Mouse (Mus musculus) heart, adult 8-10 months (tissue): ENCODE results near the gene Dda1. TPM values are rescaled to one million over a fixed set of nuclear protein-coding genes. Genes with fewer than 3 reads are reported as not detected.
"Not testable (repeated sequence)": the region's sequence is repeated elsewhere in the genome, so short reads cannot be mapped to it uniquely, and the experiment has no call there.

Source experiments
- DNase-seq: peaks from one replicate; pipeline ENCODE4 v3.0.0; 2022; ENCODE audit warnings: low spot score
- total RNA-seq, 4 experiments: library from RNA; stranded (reverse); gene quantifications; 2 replicates each; pipeline ENCODE4 v1.2.4; 2022

The Dda1 gene
- 10 to 100 TPM; 31.0 to 37.7 (median 33.8) TPM for total RNA-seq

- DNase-seq, result peak; percentile 98
Measured at GRCm38 (mm10) chr8:71468916-71469315, at the start of gene Dda1. Gene Dda1 (plus strand): TSS chr8:71469199.

GRCm38 (mm10) chr8:71422121-71422520, 46.9 kb upstream of the Dda1 start:
- DNase-seq, result no peak

GRCm38 (mm10) chr8:71432935-71433334, 36.1 kb upstream of the Dda1 start:
- not testable (repeated sequence) for DNase-seq

- no peak for DNase-seq
Measured at GRCm38 (mm10) chr8:71437041-71437440, 32.0 kb upstream of the Dda1 start.

- DNase-seq, result peak; percentile 54
Measured at GRCm38 (mm10) chr8:71441404-71441803, 27.6 kb upstream of the Dda1 start.

- DNase-seq, result no peak
Measured at GRCm38 (mm10) chr8:71445096-71445495, 23.9 kb upstream of the Dda1 start.

GRCm38 (mm10) chr8:71451337-71451736, 17.7 kb upstream of the Dda1 start:
- no peak for DNase-seq

GRCm38 (mm10) chr8:71451777-71452176, 17.2 kb upstream of the Dda1 start:
- DNase-seq, result no peak

GRCm38 (mm10) chr8:71452669-71453068, 16.3 kb upstream of the Dda1 start:
- DNase-seq, result no peak

GRCm38 (mm10) chr8:71454668-71455067, 14.3 kb upstream of the Dda1 start:
- no peak for DNase-seq

GRCm38 (mm10) chr8:71456906-71457305, 12.1 kb upstream of the Dda1 start:
- DNase-seq, result no peak

GRCm38 (mm10) chr8:71457659-71458270, 11.2 kb upstream of the Dda1 start:
- DNase-seq, result no peak

- no peak for DNase-seq
Measured at GRCm38 (mm10) chr8:71460716-71461115, 8.3 kb upstream of the Dda1 start.

GRCm38 (mm10) chr8:71461152-71461840, 7.7 kb upstream of the Dda1 start:
- no peak for DNase-seq

GRCm38 (mm10) chr8:71462191-71462590, 6.8 kb upstream of the Dda1 start:
- no peak for DNase-seq

- no peak for DNase-seq
Measured at GRCm38 (mm10) chr8:71462786-71463185, 6.2 kb upstream of the Dda1 start.

GRCm38 (mm10) chr8:71463188-71464033, 5.6 kb upstream of the Dda1 start, which contains the start of gene Abhd8:
Gene Abhd8 (minus strand): TSS chr8:71463655.
- DNase-seq, result peak; percentile 97

- peak; percentile 99 for DNase-seq
Measured at GRCm38 (mm10) chr8:71464513-71465500, 4.2 kb upstream of the Dda1 start, which contains the start of gene Mrpl34. Gene Mrpl34 (plus strand): TSS chr8:71464959.

GRCm38 (mm10) chr8:71465733-71466132, 3.3 kb upstream of the Dda1 start:
- no peak for DNase-seq

- no peak for DNase-seq
Measured at GRCm38 (mm10) chr8:71466198-71466597, 2.8 kb upstream of the Dda1 start.

- no peak for DNase-seq
Measured at GRCm38 (mm10) chr8:71467201-71467600, 1.8 kb upstream of the Dda1 start.
